Mouse (Mus musculus) MEL (cell line): ENCODE measurements at regions not wholly inside any gene's neighbourhood (a gene's known extent, or its start where the extent isn't known, plus 50 kb on each side); places are given as distances from the start of the nearest gene placed in this dataset.

Experiments
- DNase-seq: peaks from one replicate; pipeline ENCODE4 v3.0.0; 2011; ENCODE audit warnings: low read depth, low spot score
- H3K27ac ChIP-seq: 2 replicates; pipeline ENCODE4 v1.5.1; 2012; ENCODE audit warnings: low read depth, mild to moderate bottlenecking, control low read depth, low read length, moderate library complexity; ENCODE audit not compliant: control insufficient read depth
- H3K27me3 ChIP-seq, 2 experiments: fragments of 150-350 bp in 1 of 2; sonication (generic) in 1 of 2; 2 replicates each; pipeline ENCODE4 v1.6.1; 2012; ENCODE audit warnings: low read length in 2 of 2, mild to moderate bottlenecking in 2 of 2, improper control_type of control experiment in 1 of 2, moderate library complexity in 1 of 2; ENCODE audit not compliant: insufficient read depth in 2 of 2, control insufficient read depth in 1 of 2
- H3K36me3 ChIP-seq, 2 experiments: 2 replicates each; pipeline ENCODE4 v1.6.1; 2012 to 2014; ENCODE audit warnings: low read length in 2 of 2, improper control_type of control experiment in 1 of 2, inconsistent platforms in 1 of 2, mild to moderate bottlenecking in 1 of 2; ENCODE audit not compliant: insufficient read depth in 2 of 2, control insufficient read depth in 1 of 2
- H3K4me1 ChIP-seq, 2 experiments: fragments of 150-350 bp in 1 of 2; sonication (generic) in 1 of 2; 2 replicates each; pipeline ENCODE4 v1.6.1; 2012; ENCODE audit warnings: low read length in 2 of 2, improper control_type of control experiment in 1 of 2, mild to moderate bottlenecking in 1 of 2; ENCODE audit not compliant: insufficient read depth in 2 of 2, control insufficient read depth in 1 of 2
- H3K4me3 ChIP-seq, 2 experiments: fragments of 150-350 bp in 1 of 2; sonication (generic) in 1 of 2; 2 replicates each; pipeline ENCODE4 v1.5.1; 2012; ENCODE audit warnings: low read depth in 2 of 2, low read length in 2 of 2, mild to moderate bottlenecking in 2 of 2, moderate library complexity in 2 of 2, control low read depth in 1 of 2, improper control_type of control experiment in 1 of 2; ENCODE audit not compliant: control insufficient read depth in 1 of 2, insufficient read depth in 1 of 2
- H3K79me2 ChIP-seq: 2 replicates; pipeline ENCODE4 v1.6.1; 2012; ENCODE audit warnings: mild to moderate bottlenecking, low read length, moderate library complexity; ENCODE audit not compliant: control insufficient read depth, poor library complexity, insufficient read depth
- H3K9ac ChIP-seq: 2 replicates; pipeline ENCODE4 v1.6.1; 2012; ENCODE audit warnings: low read depth, mild to moderate bottlenecking, control low read depth, low read length, moderate library complexity; ENCODE audit not compliant: control insufficient read depth, poor library complexity, severe bottlenecking
- H3K9me3 ChIP-seq: fragments of 150-350 bp; sonication (generic); replicated peaks from 2 replicates; pipeline ENCODE4 v1.6.1; 2012; ENCODE audit warnings: mild to moderate bottlenecking, low read length, improper control_type of control experiment, moderate library complexity; ENCODE audit not compliant: insufficient read depth
- BHLHE40 ChIP-seq: IDR thresholded peaks from 2 replicates; pipeline ENCODE4 v1.6.1; 2012; ENCODE audit warnings: low read depth, mild to moderate bottlenecking, inconsistent platforms, low read length, improper control_type of control experiment, borderline replicate concordance
- CHD2 ChIP-seq: IDR thresholded peaks from 2 replicates; pipeline ENCODE4 v1.6.1; 2011; ENCODE audit warnings: low read length, improper control_type of control experiment
- CTCF ChIP-seq, 3 experiments: IDR thresholded peaks in 2 of 3; conservative IDR thresholded peaks in 1 of 3; 2 replicates each; pipeline ENCODE4 v1.5.1; 2011 to 2012; ENCODE audit warnings: low read length in 3 of 3, low read depth in 2 of 3, mild to moderate bottlenecking in 2 of 3, improper control_type of control experiment in 1 of 3, inconsistent platforms in 1 of 3, mixed read lengths in 1 of 3, moderate library complexity in 1 of 3; ENCODE audit not compliant: control insufficient read depth in 1 of 3, insufficient read depth in 1 of 3, poor library complexity in 1 of 3, severe bottlenecking in 1 of 3
- E2F4 ChIP-seq: IDR thresholded peaks from 2 replicates; pipeline ENCODE4 v1.6.1; 2011; ENCODE audit warnings: low read depth, low read length, improper control_type of control experiment, borderline replicate concordance
- ELF1 ChIP-seq: IDR thresholded peaks from 2 replicates; pipeline ENCODE4 v1.6.1; 2014; ENCODE audit warnings: low read depth, mild to moderate bottlenecking, inconsistent platforms, low read length, improper control_type of control experiment, moderate library complexity
- EP300 ChIP-seq, 2 experiments: IDR thresholded peaks; 2 replicates each; pipeline ENCODE4 v1.6.1; 2011; ENCODE audit warnings: improper control_type of control experiment in 2 of 2, low read length in 2 of 2, low read depth in 1 of 2, mild to moderate bottlenecking in 1 of 2
- ETS1 ChIP-seq: IDR thresholded peaks from 2 replicates; pipeline ENCODE4 v1.6.1; 2012; ENCODE audit warnings: low read depth, mild to moderate bottlenecking, inconsistent platforms, low read length, improper control_type of control experiment, moderate library complexity
- HCFC1 ChIP-seq: IDR thresholded peaks from 2 replicates; pipeline ENCODE4 v1.6.1; 2012; ENCODE audit warnings: low read depth, mild to moderate bottlenecking, inconsistent platforms, low read length, improper control_type of control experiment, moderate library complexity
- JUND ChIP-seq: IDR thresholded peaks from 2 replicates; pipeline ENCODE4 v1.6.1; 2011; ENCODE audit warnings: low read depth, mild to moderate bottlenecking, improper control_type of control experiment, low read length
- MXI1 ChIP-seq: IDR thresholded peaks from 2 replicates; pipeline ENCODE4 v1.6.1; 2011; ENCODE audit warnings: mild to moderate bottlenecking, low read depth, low read length, improper control_type of control experiment
- MYC ChIP-seq: IDR thresholded peaks from 2 replicates; pipeline ENCODE4 v1.6.1; 2011; ENCODE audit warnings: low read depth, mild to moderate bottlenecking, low read length, improper control_type of control experiment, moderate library complexity
- POLR2AphosphoS5 ChIP-seq: IDR thresholded peaks from 2 replicates; pipeline ENCODE4 v1.6.1; 2012; ENCODE audit warnings: low read depth, borderline replicate concordance, mild to moderate bottlenecking, inconsistent platforms, low read length, moderate library complexity, mixed read lengths
- RAD21 ChIP-seq: IDR thresholded peaks from 2 replicates; pipeline ENCODE4 v1.6.1; 2011; ENCODE audit warnings: mild to moderate bottlenecking, low read depth, low read length, improper control_type of control experiment
- RCOR1 ChIP-seq: IDR thresholded peaks from 2 replicates; pipeline ENCODE4 v1.6.1; 2012; ENCODE audit warnings: low read depth, mild to moderate bottlenecking, inconsistent platforms, low read length, improper control_type of control experiment
- SIN3A ChIP-seq: IDR thresholded peaks from 2 replicates; pipeline ENCODE4 v1.6.1; 2012; ENCODE audit warnings: low read length, improper control_type of control experiment, inconsistent platforms
- SMC3 ChIP-seq: IDR thresholded peaks from 2 replicates; pipeline ENCODE4 v1.6.1; 2011; ENCODE audit warnings: low read depth, low read length, improper control_type of control experiment
- TAL1 ChIP-seq: IDR thresholded peaks from 2 replicates; pipeline ENCODE4 v1.6.1; 2012; ENCODE audit warnings: mild to moderate bottlenecking, inconsistent platforms, low read length, moderate library complexity, mixed read lengths
- TBP ChIP-seq: IDR thresholded peaks from 2 replicates; pipeline ENCODE4 v1.8.0; 2011; ENCODE audit warnings: low read depth, low read length, improper control_type of control experiment
- UBTF ChIP-seq: IDR thresholded peaks from 2 replicates; pipeline ENCODE4 v1.6.1; 2012; ENCODE audit warnings: low read depth, mild to moderate bottlenecking, inconsistent platforms, low read length, improper control_type of control experiment, moderate library complexity, borderline replicate concordance; ENCODE audit not compliant: insufficient read depth
- USF1 ChIP-seq: IDR thresholded peaks from 2 replicates; pipeline ENCODE4 v1.6.1; 2014; ENCODE audit warnings: low read depth, mild to moderate bottlenecking, inconsistent platforms, low read length, improper control_type of control experiment, moderate library complexity
- ZC3H11A ChIP-seq: IDR thresholded peaks from 2 replicates; pipeline ENCODE4 v1.6.1; 2012; ENCODE audit warnings: low read depth, mild to moderate bottlenecking, inconsistent platforms, low read length, improper control_type of control experiment

DNA sequence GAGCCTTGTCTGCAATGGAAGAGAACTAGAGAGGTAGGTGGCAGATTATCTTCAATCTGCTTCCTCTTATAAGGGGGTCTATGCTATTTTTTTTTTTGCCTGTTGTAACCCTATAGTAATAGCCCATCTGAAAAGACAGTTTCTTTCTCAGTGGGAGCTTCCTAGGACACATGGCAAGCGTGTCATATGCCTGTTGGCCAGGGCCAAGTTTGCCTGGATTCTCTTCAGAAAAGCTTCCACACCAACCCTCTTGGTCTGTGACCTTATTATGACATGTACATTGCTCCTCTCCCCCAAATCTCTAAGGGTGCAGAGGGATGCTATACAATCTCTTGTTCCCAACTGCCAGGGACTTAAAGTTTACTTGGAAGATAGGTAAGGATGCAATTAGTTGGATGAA, 174.8 kb downstream of the Brinp2 start:
- no peak for TF ChIP-seq EP300 (IDR thresholded peaks at IDR 0.05; ENCODE audit: low read depth in 1 of 2, low read length in 2 of 2)
- no peak for TF ChIP-seq E2F4
- TF ChIP-seq ETS1: no peak
- no peak for TF ChIP-seq TBP
- Histone ChIP-seq H3K27me3 (peaks cover 2 to 4% of the 10 kb centered on the region in 2 experiments; a peak in 2 of 4 replicates), H3K4me1 (no peaks in the 10 kb centered on the region), H3K27ac (no peak overlapping the region), H3K4me3 (no peak overlapping the region), H3K9me3 (no peaks in the 10 kb centered on the region), H3K9ac (no peak overlapping the region), H3K79me2 (no peaks in the 10 kb centered on the region), H3K36me3 (no peaks in the 10 kb centered on the region)
- no peak for DNase-seq

DNA sequence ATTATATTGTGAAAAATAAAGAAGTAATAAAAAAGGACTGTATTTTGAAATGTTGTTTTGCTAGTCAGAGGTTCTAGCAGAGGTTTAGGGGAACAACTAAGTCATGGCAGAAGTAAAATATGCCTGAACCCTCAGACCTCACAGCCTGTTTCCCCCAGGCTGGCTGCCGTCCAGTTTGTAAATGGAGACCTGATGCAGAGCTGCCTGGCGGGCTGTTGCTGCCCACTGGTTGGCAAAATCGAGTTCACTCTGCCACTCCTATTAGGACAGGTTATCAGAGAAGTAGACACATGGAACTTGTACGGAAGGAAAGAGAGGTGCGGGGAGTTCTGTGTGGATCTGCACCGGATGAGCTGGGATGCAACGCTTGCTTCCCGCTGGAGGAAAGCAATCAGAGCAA, 168.5 kb downstream of the Brinp2 start:
- Histone ChIP-seq H3K9me3 (no peaks in the 10 kb centered on the region), H3K79me2 (no peaks in the 10 kb centered on the region), H3K9ac (no peak overlapping the region), H3K4me3 (no peak overlapping the region), H3K36me3 (no peaks in the 10 kb centered on the region), H3K4me1 (no peaks in the 10 kb centered on the region), H3K27me3 (no peaks in the 10 kb centered on the region; a peak in 1 of 4 replicates), H3K27ac (no peak overlapping the region)
- DNase-seq: no peak
- no peak for TF ChIP-seq HCFC1
- no peak for TF ChIP-seq CTCF (IDR thresholded peaks at IDR 0.05 in 2 of 3, conservative IDR thresholded peaks at IDR 0.05 in 1 of 3; ENCODE audit: control insufficient read depth in 1 of 3, insufficient read depth in 1 of 3, low read depth in 2 of 3, low read length in 3 of 3, poor library complexity in 1 of 3, severe bottlenecking in 1 of 3)
- TF ChIP-seq BHLHE40: no peak
- TF ChIP-seq ZC3H11A: no peak
- no peak for TF ChIP-seq TAL1
- no peak for TF ChIP-seq ELF1
- no peak for TF ChIP-seq MYC
- no peak for TF ChIP-seq RAD21
- no peak for TF ChIP-seq SIN3A
- no peak for TF ChIP-seq JUND
- TF ChIP-seq SMC3: no peak
- no peak for TF ChIP-seq POLR2AphosphoS5
- TF ChIP-seq UBTF: no peak
- no peak for TF ChIP-seq USF1
- TF ChIP-seq RCOR1: no peak
- TF ChIP-seq CHD2: no peak
- no peak for TF ChIP-seq MXI1
- TF ChIP-seq EP300 (IDR thresholded peaks at IDR 0.05; ENCODE audit: low read depth in 1 of 2, low read length in 2 of 2): no peak
- TF ChIP-seq TBP: no peak
